Mouse (Mus musculus): ENCODE measurements around the gene Efna5.

GRCm38 (mm10) chr17:62850603-62851002 is 30.5 kb downstream of the Efna5 start:
- no peak for TF ChIP-seq CTCF (IDR thresholded peaks at IDR 0.05; ENCODE audit: low read depth, low read length)
- TF ChIP-seq POLR2A (IDR thresholded peaks at IDR 0.05; ENCODE audit: extremely low read depth, insufficient read depth, low read length), result no peak
